Mouse (Mus musculus): ENCODE data around the gene Creld1. TPM values are rescaled to one million over a fixed set of nuclear protein-coding genes. Genes with fewer than 3 reads are reported as not detected.

The Creld1 gene
- 37.2 and 49.4 TPM in 2 replicates for polyA plus RNA-seq (2014; fragmentation: Nextera tagmentation; extraction: Ambion mirVana)

- ATAC-seq (peak; percentile 97), DNase-seq (ENCODE audit: low spot score) (peak; percentile 97)
- WGBS = 0% methylated on average over 26 of the region's 26 CpGs
- Histone ChIP-seq H3K9ac (ENCODE audit: low read length) (peak within 1 kb of the TSS; percentile 75), H3K27ac (ENCODE audit: low read depth, low read length) (peak within 1 kb of the TSS; percentile 85), H3K36me3 (ENCODE audit: control insufficient read depth, insufficient read depth, low read length) (peaks cover 11% of the 10 kb centered on the region), H3K27me3 (replicated peaks; ENCODE audit: control insufficient read depth, insufficient read depth, low read length) (no peaks in the 10 kb centered on the region), H3K9me3 (replicated peaks; ENCODE audit: control insufficient read depth, low read length) (no peaks in the 10 kb centered on the region), H3K4me1 (ENCODE audit: control insufficient read depth, insufficient read depth, low read length) (peaks cover 7% of the 10 kb centered on the region), H3K4me2 (ENCODE audit: low read length) (peak within 1 kb of the TSS; percentile 76), H3K4me3 (ENCODE audit: low read depth, low read length) (peak within 1 kb of the TSS; percentile 70)
These were observed at the start of gene Creld1 for GRCm38 (mm10) chr6:113483100-113483615. TSS of gene Creld1 (plus strand) at chr6:113483297.

- H3K27ac ChIP-seq (ENCODE audit: low read depth, low read length) = no peak overlapping the region
- DNase-seq (ENCODE audit: low spot score) (no peak), ATAC-seq (no peak)
- no peaks in the 10 kb centered on the region for H3K9me3 ChIP-seq (replicated peaks; ENCODE audit: control insufficient read depth, low read length)
- WGBS = 66% methylated on average over 3 of the region's 3 CpGs
- no peaks in the 10 kb centered on the region for H3K27me3 ChIP-seq (replicated peaks; ENCODE audit: control insufficient read depth, insufficient read depth, low read length)
- no peaks in the 10 kb centered on the region for H3K4me1 ChIP-seq (ENCODE audit: control insufficient read depth, insufficient read depth, low read length)
- H3K36me3 ChIP-seq (ENCODE audit: control insufficient read depth, insufficient read depth, low read length) = no peaks in the 10 kb centered on the region
- no peak overlapping the region for H3K4me3 ChIP-seq (ENCODE audit: low read depth, low read length)
- H3K9ac ChIP-seq (ENCODE audit: low read length) = no peak overlapping the region
- H3K4me2 ChIP-seq (ENCODE audit: low read length) = no peak overlapping the region
These were observed 49.4 kb upstream of the Creld1 start for GRCm38 (mm10) chr6:113433661-113434060.

- DNase-seq (ENCODE audit: low spot score) (no peak), ATAC-seq (no peak)
- H3K27me3 ChIP-seq (replicated peaks; ENCODE audit: control insufficient read depth, insufficient read depth, low read length) = no peaks in the 10 kb centered on the region
- H3K4me2 ChIP-seq (ENCODE audit: low read length) = no peak overlapping the region
- H3K4me3 ChIP-seq (ENCODE audit: low read depth, low read length) = no peak overlapping the region
- H3K27ac ChIP-seq (ENCODE audit: low read depth, low read length) = no peak overlapping the region
- H3K36me3 ChIP-seq (ENCODE audit: control insufficient read depth, insufficient read depth, low read length) = no peaks in the 10 kb centered on the region
- no peaks in the 10 kb centered on the region for H3K4me1 ChIP-seq (ENCODE audit: control insufficient read depth, insufficient read depth, low read length)
- H3K9me3 ChIP-seq (replicated peaks; ENCODE audit: control insufficient read depth, low read length) = no peaks in the 10 kb centered on the region
- WGBS = 78% methylated on average over 7 of the region's 7 CpGs
- H3K9ac ChIP-seq (ENCODE audit: low read length) = no peak overlapping the region
These were observed 48.4 kb upstream of the Creld1 start for GRCm38 (mm10) chr6:113434691-113435090.

- no peaks in the 10 kb centered on the region for H3K27me3 ChIP-seq (replicated peaks; ENCODE audit: control insufficient read depth, insufficient read depth, low read length)
- ATAC-seq (no peak), DNase-seq (ENCODE audit: low spot score) (no peak)
- no peaks in the 10 kb centered on the region for H3K36me3 ChIP-seq (ENCODE audit: control insufficient read depth, insufficient read depth, low read length)
- no peak within 1 kb of the TSS for H3K4me2 ChIP-seq (ENCODE audit: low read length)
- no peak within 1 kb of the TSS for H3K27ac ChIP-seq (ENCODE audit: low read depth, low read length)
- no peak within 1 kb of the TSS for H3K4me3 ChIP-seq (ENCODE audit: low read depth, low read length)
- 74% methylated on average over 9 of the region's 9 CpGs for WGBS
- no peaks in the 10 kb centered on the region for H3K9me3 ChIP-seq (replicated peaks; ENCODE audit: control insufficient read depth, low read length)
- no peaks in the 10 kb centered on the region for H3K4me1 ChIP-seq (ENCODE audit: control insufficient read depth, insufficient read depth, low read length)
- H3K9ac ChIP-seq (ENCODE audit: low read length) = no peak within 1 kb of the TSS
These were observed 47.4 kb upstream of the Creld1 start, which contains the start of gene Cidec for GRCm38 (mm10) chr6:113435664-113436205. TSS of gene Cidec (minus strand) at chr6:113435760.

- H3K9me3 ChIP-seq (replicated peaks; ENCODE audit: control insufficient read depth, low read length) = no peaks in the 10 kb centered on the region
- no peaks in the 10 kb centered on the region for H3K36me3 ChIP-seq (ENCODE audit: control insufficient read depth, insufficient read depth, low read length)
- H3K9ac ChIP-seq (ENCODE audit: low read length) = no peak overlapping the region
- ATAC-seq = no peak
- no peaks in the 10 kb centered on the region for H3K4me1 ChIP-seq (ENCODE audit: control insufficient read depth, insufficient read depth, low read length)
- no peak overlapping the region for H3K27ac ChIP-seq (ENCODE audit: low read depth, low read length)
- H3K4me3 ChIP-seq (ENCODE audit: low read depth, low read length) = no peak overlapping the region
- no peak overlapping the region for H3K4me2 ChIP-seq (ENCODE audit: low read length)
- WGBS = 81% methylated on average over 12 of the region's 12 CpGs
- H3K27me3 ChIP-seq (replicated peaks; ENCODE audit: control insufficient read depth, insufficient read depth, low read length) = no peaks in the 10 kb centered on the region
- no peak for DNase-seq (ENCODE audit: low spot score)
These were observed 46.0 kb upstream of the Creld1 start for GRCm38 (mm10) chr6:113437135-113437534.

- Histone ChIP-seq H3K4me1 (ENCODE audit: control insufficient read depth, insufficient read depth, low read length) (0 out of 2 replicates have a peak, but pooled peaks cover 7% of the 10 kb centered on the region), H3K36me3 (ENCODE audit: control insufficient read depth, insufficient read depth, low read length) (no peaks in the 10 kb centered on the region), H3K9ac (ENCODE audit: low read length) (no peak overlapping the region), H3K27ac (ENCODE audit: low read depth, low read length) (no peak overlapping the region), H3K27me3 (replicated peaks; ENCODE audit: control insufficient read depth, insufficient read depth, low read length) (no peaks in the 10 kb centered on the region), H3K9me3 (replicated peaks; ENCODE audit: control insufficient read depth, low read length) (no peaks in the 10 kb centered on the region), H3K4me3 (ENCODE audit: low read depth, low read length) (no peak overlapping the region), H3K4me2 (ENCODE audit: low read length) (no peak overlapping the region)
- WGBS = 68% methylated on average over 12 of the region's 12 CpGs
- DNase-seq (ENCODE audit: low spot score) (no peak), ATAC-seq (no peak)
These were observed 44.2 kb upstream of the Creld1 start for GRCm38 (mm10) chr6:113438721-113439430.

GRCm38 (mm10) chr6:113440686-113441085 lies 42.4 kb upstream of the Creld1 start:
- DNase-seq (ENCODE audit: low spot score) (no peak), ATAC-seq (no peak)
- no peaks in the 10 kb centered on the region for H3K36me3 ChIP-seq (ENCODE audit: control insufficient read depth, insufficient read depth, low read length)
- H3K4me1 ChIP-seq (ENCODE audit: control insufficient read depth, insufficient read depth, low read length) = 0 out of 2 replicates have a peak, but pooled peaks cover 7% of the 10 kb centered on the region
- H3K4me2 ChIP-seq (ENCODE audit: low read length) = no peak overlapping the region
- no peak overlapping the region for H3K27ac ChIP-seq (ENCODE audit: low read depth, low read length)
- no peak overlapping the region for H3K4me3 ChIP-seq (ENCODE audit: low read depth, low read length)
- no peaks in the 10 kb centered on the region for H3K27me3 ChIP-seq (replicated peaks; ENCODE audit: control insufficient read depth, insufficient read depth, low read length)
- WGBS = 86% methylated on average over 3 of the region's 3 CpGs
- no peaks in the 10 kb centered on the region for H3K9me3 ChIP-seq (replicated peaks; ENCODE audit: control insufficient read depth, low read length)
- no peak overlapping the region for H3K9ac ChIP-seq (ENCODE audit: low read length)

GRCm38 (mm10) chr6:113441147-113441680 lies 41.9 kb upstream of the Creld1 start:
- WGBS = 55% methylated on average over 7 of the region's 7 CpGs
- peak; percentile 49; the same call in 1 of the 2 replicates for ATAC-seq

More at GRCm38 (mm10) chr6:113441147-113441680, 41.9 kb upstream of the Creld1 start:
- H3K4me3 ChIP-seq (ENCODE audit: low read depth, low read length) = no peak overlapping the region
- H3K4me1 ChIP-seq (ENCODE audit: control insufficient read depth, insufficient read depth, low read length) = 0 out of 2 replicates have a peak, but pooled peaks cover 7% of the 10 kb centered on the region
- H3K4me2 ChIP-seq (ENCODE audit: low read length) = no peak overlapping the region
- no peaks in the 10 kb centered on the region for H3K27me3 ChIP-seq (replicated peaks; ENCODE audit: control insufficient read depth, insufficient read depth, low read length)
- no peak overlapping the region for H3K27ac ChIP-seq (ENCODE audit: low read depth, low read length)
- no peaks in the 10 kb centered on the region for H3K9me3 ChIP-seq (replicated peaks; ENCODE audit: control insufficient read depth, low read length)
- H3K9ac ChIP-seq (ENCODE audit: low read length) = no peak overlapping the region
- H3K36me3 ChIP-seq (ENCODE audit: control insufficient read depth, insufficient read depth, low read length) = no peaks in the 10 kb centered on the region
- DNase-seq (ENCODE audit: low spot score) = peak; percentile 84

Measured in forebrain, embryonic 14.5 days (tissue).